9 mouse cellular contexts compared by ENCODE assay signal in genomic region chr7:112696777-112697161, GRCm38 (mm10). TPM values are rescaled to one million over a fixed set of nuclear protein-coding genes. Genes with fewer than 3 reads are reported as not detected.
DNase-seq lines count a peak whose midpoint lies in the region; ATAC-seq and TF ChIP-seq lines count a peak whose summit lies in the region.
"Had no signal": no experiment of that assay in that cellular context is flagged by ENCODE, and none has a peak within 500 bp of the region (broad histone marks: within the 10 kb centered on the region; RNA-seq: fewer than 3 reads in every experiment).

No protein-coding gene starts in this region.

- no peaks in the 10 kb centered on the region for H3K36me3 ChIP-seq in lung, embryonic 14.5 days (ENCODE audit: insufficient read depth)
- no peaks in the 10 kb centered on the region for H3K36me3 ChIP-seq in hindbrain, embryonic 11.5 days (ENCODE audit: control insufficient read depth, insufficient read depth, low read length)
- H3K36me3 ChIP-seq in neural tube, embryonic 15.5 days, result no peaks in the 10 kb centered on the region

- H3K27ac ChIP-seq in lung, embryonic 14.5 days (ENCODE audit: low read depth), result peak overlapping the region; percentile 96
- peak overlapping the region; percentile 99 for H3K27ac ChIP-seq in embryonic fibroblast, embryonic 13.5 days (ENCODE audit: insufficient read depth, low read length)
- H3K27ac ChIP-seq in hindbrain, embryonic 11.5 days (ENCODE audit: low read depth, low read length), result 0 out of 2 replicates have a peak overlapping the region, but pooled peaks have one; percentile 51
- H3K27ac ChIP-seq in neural tube, embryonic 15.5 days (replicated peaks), result peak overlapping the region; percentile 80

- no peak for TF ChIP-seq POLR2A in embryonic fibroblast, embryonic 13.5 days (IDR thresholded peaks at IDR 0.05; ENCODE audit: low read depth, low read length)

- peaks cover 50% of the 10 kb centered on the region for H3K4me1 ChIP-seq in lung, embryonic 14.5 days (ENCODE audit: insufficient read depth)
- H3K4me1 ChIP-seq in embryonic fibroblast, embryonic 13.5 days (ENCODE audit: control insufficient read depth, insufficient read depth, low read length), result peaks cover 61% of the 10 kb centered on the region
- H3K4me1 ChIP-seq in hindbrain, embryonic 11.5 days (replicated peaks; ENCODE audit: control insufficient read depth, insufficient read depth, low read length), result peaks cover 16% of the 10 kb centered on the region
- H3K4me1 ChIP-seq in neural tube, embryonic 15.5 days, result peaks cover 54% of the 10 kb centered on the region

- 27% methylated on average over 4 of the region's 4 CpGs for WGBS in lung, embryonic 14.5 days
- 60% methylated on average over 4 of the region's 4 CpGs for WGBS in hindbrain, embryonic 11.5 days
- WGBS in neural tube, embryonic 15.5 days, result 49% methylated on average over 4 of the region's 4 CpGs

- H3K27me3 ChIP-seq in lung, embryonic 14.5 days (ENCODE audit: insufficient read depth, low read length), result no peaks in the 10 kb centered on the region
- no peaks in the 10 kb centered on the region for H3K27me3 ChIP-seq in hindbrain, embryonic 11.5 days (ENCODE audit: control insufficient read depth, insufficient read depth, low read length)
- H3K27me3 ChIP-seq in neural tube, embryonic 15.5 days (replicated peaks), result no peaks in the 10 kb centered on the region

- no peak for DNase-seq in lung, embryonic 14.5 days
- DNase-seq in lung, postnatal 36 days, result no peak
- DNase-seq in hindbrain, embryonic 11.5 days (ENCODE audit: low spot score), result no peak
- no peak for DNase-seq in yolk sac, embryonic 10.5 days (ENCODE audit: low spot score)
- no peak for DNase-seq in cerebellum, adult 18-20 months
- DNase-seq: right cerebral cortex, adult 18-20 months; thymus, postnatal 25 days had no signal

- peak; percentile 5; the same call in 1 of the 2 replicates for ATAC-seq in lung, embryonic 14.5 days (ENCODE audit: insufficient read depth)
- no peak for ATAC-seq in hindbrain, embryonic 11.5 days (ENCODE audit: low FRiP score)
- no peak for ATAC-seq in neural tube, embryonic 15.5 days (ENCODE audit: low FRiP score)

- no peak overlapping the region for H3K4me3 ChIP-seq in lung, embryonic 14.5 days (ENCODE audit: low read depth, low read length)
- no peak overlapping the region for H3K4me3 ChIP-seq in embryonic fibroblast, embryonic 13.5 days (ENCODE audit: insufficient read depth, low read length)
- H3K4me3 ChIP-seq in hindbrain, embryonic 11.5 days (ENCODE audit: low read depth, low read length), result no peak overlapping the region
- no peak overlapping the region for H3K4me3 ChIP-seq in neural tube, embryonic 15.5 days (replicated peaks)

- peak overlapping the region; percentile 55; the same call in 1 of the 2 replicates for H3K4me2 ChIP-seq in lung, embryonic 14.5 days
- H3K4me2 ChIP-seq in hindbrain, embryonic 11.5 days (replicated peaks; ENCODE audit: low read depth, low read length), result no peak overlapping the region
- H3K4me2 ChIP-seq in neural tube, embryonic 15.5 days, result no peak overlapping the region

- TF ChIP-seq CTCF in lung, embryonic 14.5 days (IDR thresholded peaks at IDR 0.05; ENCODE audit: low read depth), result no peak
- no peak for TF ChIP-seq CTCF in embryonic fibroblast, embryonic 13.5 days (IDR thresholded peaks at IDR 0.05; ENCODE audit: borderline replicate concordance, insufficient read depth, low read length)

- no peaks in the 10 kb centered on the region for H3K9me3 ChIP-seq in lung, embryonic 14.5 days (ENCODE audit: low read depth, low read length)
- H3K9me3 ChIP-seq in hindbrain, embryonic 11.5 days (ENCODE audit: control insufficient read depth, low read length), result no peaks in the 10 kb centered on the region
- H3K9me3 ChIP-seq in neural tube, embryonic 15.5 days (replicated peaks), result no peaks in the 10 kb centered on the region

- peak overlapping the region; percentile 37; the same call in 1 of the 2 replicates for H3K9ac ChIP-seq in lung, embryonic 14.5 days
- no peak overlapping the region for H3K9ac ChIP-seq in hindbrain, embryonic 11.5 days (ENCODE audit: low read depth, low read length)
- no peak overlapping the region for H3K9ac ChIP-seq in neural tube, embryonic 15.5 days (replicated peaks)

RNA-seq across cellular contexts. Expression of gene Tead1, which starts 17.7 kb away (rescaled TPM):
- polyA plus RNA-seq in lung, embryonic 14.5 days (2014; fragmentation: Nextera tagmentation; extraction: Ambion mirVana), result 26.5 and 27.6 TPM in 2 replicates
- 209 and 224 TPM in 2 replicates for polyA plus RNA-seq in embryonic fibroblast, embryonic 13.5 days (2011; ENCODE audit: insufficient read length, low read depth, missing spikeins)
- polyA plus RNA-seq in hindbrain, embryonic 11.5 days (2014; fragmentation: Nextera tagmentation; extraction: Ambion mirVana), result 15.3 and 23.2 TPM in 2 replicates
- polyA plus RNA-seq in neural tube, embryonic 15.5 days (2015; fragmentation: Nextera tagmentation; extraction: Ambion mirVana), result 14.4 and 15.9 TPM in 2 replicates
